ENCODE assay signal across 24 mouse cellular contexts in the genomic region with DNA sequence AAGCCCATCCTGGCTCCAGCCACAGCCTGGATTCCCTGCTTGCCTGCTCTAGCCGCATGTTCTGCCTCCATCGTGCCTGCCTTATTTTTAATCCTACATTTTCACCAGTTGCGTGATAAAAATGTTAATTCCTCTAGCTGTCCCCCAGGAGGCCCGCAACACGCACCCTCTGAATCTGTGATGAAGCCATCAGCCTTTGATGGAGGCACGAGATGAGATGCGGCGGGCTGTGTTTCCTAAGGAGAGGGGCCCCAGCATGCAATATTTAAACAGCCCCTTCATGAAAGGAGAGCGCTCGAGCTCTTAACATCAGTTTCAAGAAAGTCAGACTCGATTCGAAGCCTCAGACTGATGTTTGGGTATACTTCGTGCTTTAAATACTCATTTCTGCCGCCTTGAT.
DNase-seq lines count a peak whose midpoint lies in the region; ATAC-seq and TF ChIP-seq lines count a peak whose summit lies in the region.
"Had no signal": no experiment of that assay in that cellular context is flagged by ENCODE, and none has a peak within 500 bp of the region (broad histone marks: within the 10 kb centered on the region; RNA-seq: fewer than 3 reads in every experiment).

No protein-coding gene starts in this region.

- H3K4me2 ChIP-seq in midbrain, embryonic 15.5 days, result no peak overlapping the region
- H3K4me2 ChIP-seq: embryonic facial prominence, embryonic 12.5 days; forebrain, embryonic 13.5 days; forebrain, embryonic 15.5 days had no signal

- ATAC-seq in megakaryocyte, adult 5-6 weeks (ENCODE audit: poor library complexity, severe bottlenecking), result no peak
- ATAC-seq in midbrain, embryonic 15.5 days (replicated peaks), result peak; percentile 78
- ATAC-seq: activated CD4-positive, CD25-positive, alpha-beta regulatory T cell, adult 4 months; CD4-positive, CD25-positive, alpha-beta regulatory T cell, adult 4 months; forebrain, embryonic 13.5 days; forebrain, embryonic 15.5 days; forebrain, postnatal 0 days; Patski had no signal

- no peak for TF ChIP-seq CTCF in brain, embryonic 14.5 days (IDR thresholded peaks at IDR 0.05; ENCODE audit: borderline replicate concordance, extremely low read depth, insufficient read depth, insufficient read length)

- no peaks in the 10 kb centered on the region for H3K36me3 ChIP-seq in megakaryocyte, embryonic 14.5 days (replicated peaks; ENCODE audit: low read length)
- no peaks in the 10 kb centered on the region for H3K36me3 ChIP-seq in midbrain, embryonic 15.5 days (replicated peaks)
- H3K36me3 ChIP-seq in midbrain, embryonic 10.5 days, result no peaks in the 10 kb centered on the region
- H3K36me3 ChIP-seq: embryonic facial prominence, embryonic 10.5 days; embryonic facial prominence, embryonic 12.5 days; forebrain, embryonic 15.5 days; G1E had no signal

- H3K9me3 ChIP-seq in megakaryocyte, embryonic 14.5 days, result peaks cover 70% of the 10 kb centered on the region
- no peaks in the 10 kb centered on the region for H3K9me3 ChIP-seq in midbrain, embryonic 15.5 days
- H3K9me3 ChIP-seq in midbrain, embryonic 10.5 days (replicated peaks), result peaks cover 9% of the 10 kb centered on the region
- H3K9me3 ChIP-seq: embryonic facial prominence, embryonic 12.5 days; forebrain, embryonic 13.5 days; forebrain, embryonic 15.5 days had no signal

- no peaks in the 10 kb centered on the region for H3K27me3 ChIP-seq in megakaryocyte, embryonic 14.5 days (replicated peaks)
- no peaks in the 10 kb centered on the region for H3K27me3 ChIP-seq in midbrain, embryonic 15.5 days (replicated peaks)
- H3K27me3 ChIP-seq in midbrain, embryonic 10.5 days (ENCODE audit: low read depth, poor library complexity, severe bottlenecking), result no peaks in the 10 kb centered on the region
- H3K27me3 ChIP-seq: CH12.LX; embryonic facial prominence, embryonic 12.5 days; forebrain, embryonic 13.5 days; forebrain, embryonic 15.5 days had no signal

- DNase-seq in midbrain, embryonic 10.5 days (ENCODE audit: low spot score), result no peak
- DNase-seq in brain, embryonic 14.5 days (ENCODE audit: low read depth), result peak; percentile 70
- no peak for DNase-seq in adrenal gland, adult 2 months
- DNase-seq: adrenal gland, postnatal 10 days; adrenal gland, postnatal 25 days; B cell, adult 2 months; cerebellum, adult 11-12 months; cerebellum, adult 2 months; cerebellum, adult 9-10 months; cerebellum, postnatal 10 days; cerebellum, postnatal 25 days; forebrain, postnatal 0 days had no signal

- whole genome bisulfite sequencing in midbrain, embryonic 15.5 days, result 35% methylated on average over 14 of the region's 14 CpGs
- WGBS in midbrain, embryonic 10.5 days, result 90% methylated on average over 14 of the region's 14 CpGs

- H3K27ac ChIP-seq in midbrain, embryonic 15.5 days, result peak overlapping the region; percentile 22; the same call in 1 of the 2 replicates
- H3K27ac ChIP-seq in midbrain, embryonic 10.5 days (replicated peaks), result no peak overlapping the region
- H3K27ac ChIP-seq: embryonic facial prominence, embryonic 10.5 days; embryonic facial prominence, embryonic 12.5 days; forebrain, embryonic 13.5 days; forebrain, embryonic 15.5 days had no signal

- no peak overlapping the region for H3K9ac ChIP-seq in midbrain, embryonic 15.5 days
- H3K9ac ChIP-seq: embryonic facial prominence, embryonic 12.5 days; forebrain, embryonic 13.5 days; forebrain, embryonic 15.5 days; forebrain, postnatal 0 days had no signal

- peak overlapping the region; percentile 23 for H3K4me3 ChIP-seq in megakaryocyte, embryonic 14.5 days (replicated peaks)
- no peak overlapping the region for H3K4me3 ChIP-seq in midbrain, embryonic 15.5 days
- no peak overlapping the region for H3K4me3 ChIP-seq in midbrain, embryonic 10.5 days
- H3K4me3 ChIP-seq: embryonic facial prominence, embryonic 10.5 days; embryonic facial prominence, embryonic 12.5 days; forebrain, embryonic 13.5 days; forebrain, embryonic 15.5 days had no signal

- no peak for TF ChIP-seq POLR2A in brain, embryonic 14.5 days (IDR thresholded peaks at IDR 0.05; ENCODE audit: borderline replicate concordance, extremely low read depth, insufficient read depth, insufficient read length, poor library complexity, severe bottlenecking)

- H3K4me1 ChIP-seq in megakaryocyte, embryonic 14.5 days, result peaks cover 18% of the 10 kb centered on the region
- no peaks in the 10 kb centered on the region for H3K4me1 ChIP-seq in midbrain, embryonic 15.5 days
- H3K4me1 ChIP-seq in midbrain, embryonic 10.5 days, result peaks cover 14% of the 10 kb centered on the region
- H3K4me1 ChIP-seq: embryonic facial prominence, embryonic 10.5 days; forebrain, embryonic 13.5 days had no signal
